10 mouse cellular contexts compared by ENCODE assay signal in the genomic region with DNA sequence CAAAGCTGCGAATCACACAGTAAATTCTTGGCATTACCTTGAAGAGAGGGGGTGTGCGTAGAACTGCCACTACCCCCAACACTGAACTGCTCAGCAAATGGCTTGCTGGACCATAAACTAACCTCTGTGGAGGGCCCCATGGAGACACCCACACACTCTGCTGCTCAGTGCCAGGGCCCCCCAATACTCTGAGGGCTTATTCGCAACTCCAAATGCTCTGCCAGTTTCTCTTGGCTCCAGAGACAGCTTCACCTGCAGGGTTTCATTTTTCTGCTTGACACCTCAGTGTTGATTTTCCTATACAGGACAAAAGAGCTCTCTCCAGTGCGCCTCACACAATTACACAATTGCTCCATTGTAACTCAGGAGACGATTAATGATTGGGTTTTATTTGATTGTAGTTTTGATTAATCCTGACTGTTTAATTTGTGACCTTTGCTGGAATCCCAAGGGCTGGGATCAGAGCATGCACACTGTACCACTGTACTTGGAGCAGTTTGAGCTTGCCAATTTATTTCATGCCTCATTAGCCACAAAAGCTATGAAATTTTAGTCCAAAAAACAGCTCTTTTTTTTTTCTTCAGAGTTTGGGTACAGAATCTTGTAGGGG.
A peak's percentile ranks its signal among the peaks of the same experiment; 100 is the strongest.
DNase-seq lines count a peak whose midpoint lies in the region; ATAC-seq and TF ChIP-seq lines count a peak whose summit lies in the region.
"Had no signal": no experiment of that assay in that cellular context is flagged by ENCODE, and none has a peak within 500 bp of the region (broad histone marks: within the 10 kb centered on the region; RNA-seq: fewer than 3 reads in every experiment).

No protein-coding gene starts in this region.

- no peaks in the 10 kb centered on the region for H3K9me3 ChIP-seq in limb, embryonic 14.5 days (ENCODE audit: control insufficient read depth, low read length)

- no peaks in the 10 kb centered on the region for H3K27me3 ChIP-seq in limb, embryonic 14.5 days (ENCODE audit: control insufficient read depth, insufficient read depth, low read length)

- H3K36me3 ChIP-seq in limb, embryonic 14.5 days (ENCODE audit: control insufficient read depth, insufficient read depth, low read length), result peaks cover 5% of the 10 kb centered on the region; the same call in 1 of the 2 replicates

- H3K27ac ChIP-seq in layer of hippocampus, adult 2 months, result peak overlapping the region; percentile 18; the same call in 1 of the 2 replicates
- H3K27ac ChIP-seq in limb, embryonic 14.5 days (replicated peaks; ENCODE audit: low read depth, low read length), result no peak overlapping the region

- peaks cover 5% of the 10 kb centered on the region for H3K4me1 ChIP-seq in limb, embryonic 14.5 days (ENCODE audit: control insufficient read depth, insufficient read depth, low read length)

- TF ChIP-seq CTCF in layer of hippocampus, adult 2 months (conservative IDR thresholded peaks at IDR 0.05), result no peak

- H3K9ac ChIP-seq in limb, embryonic 14.5 days (ENCODE audit: low read depth, low read length, severe bottlenecking), result no peak overlapping the region

- H3K4me3 ChIP-seq in layer of hippocampus, adult 2 months, result no peak overlapping the region
- H3K4me3 ChIP-seq in limb, embryonic 14.5 days (replicated peaks; ENCODE audit: low read length), result no peak overlapping the region

- 65% methylated on average over 5 of the region's 5 CpGs for WGBS in limb, embryonic 14.5 days

- no peak for TF ChIP-seq POLR2A in limb, embryonic 14.5 days (IDR thresholded peaks at IDR 0.05; ENCODE audit: borderline replicate concordance, extremely low read depth, insufficient read depth, insufficient read length)

- no peak overlapping the region for H3K4me2 ChIP-seq in limb, embryonic 14.5 days (replicated peaks; ENCODE audit: low read depth, low read length, severe bottlenecking)

- no peak for DNase-seq in layer of hippocampus, adult 2 months (ENCODE audit: low spot score in 2 of 2)
- no peak for DNase-seq in layer of hippocampus, adult 18-20 months (ENCODE audit: low spot score in 2 of 2)
- peak; percentile 84 for DNase-seq in cerebellum, adult 11-12 months
- peak; percentile 36 for DNase-seq in fat pad, adult 2 months (ENCODE audit: extremely low read depth, low read depth, low spot score)
- no peak for DNase-seq in limb, embryonic 14.5 days (ENCODE audit: low spot score)
- no peak for DNase-seq in yolk sac, embryonic 10.5 days (ENCODE audit: low spot score)
- DNase-seq in testis, postnatal 14 days (ENCODE audit: low spot score), result no peak
- DNase-seq: adrenal gland, postnatal 10 days; lung, postnatal 36 days had no signal

- ATAC-seq in limb, embryonic 14.5 days (ENCODE audit: low FRiP score, low read depth), result peak; percentile 62; the same call in 1 of the 2 replicates
- no peak for ATAC-seq in megakaryocyte progenitor cell, adult 5-6 weeks (replicated peaks; ENCODE audit: poor library complexity)

Comparison
In these comparisons a context has a peak if more than half of its experiments do, and no peak if none do; other contexts are left out.
1. DNase-seq: peak in cerebellum, adult 11-12 months (single experiment) and fat pad, adult 2 months (single experiment); none in layer of hippocampus, adult 2 months (0 of 2), layer of hippocampus, adult 18-20 months (0 of 2), limb, embryonic 14.5 days (single experiment), yolk sac, embryonic 10.5 days (single experiment) and testis, postnatal 14 days (single experiment).